Mouse (Mus musculus) heart, postnatal 10 days (tissue): ENCODE data around the gene Raf1. TPM values are rescaled to one million over a fixed set of nuclear protein-coding genes. Genes with fewer than 3 reads are reported as not detected.

Source experiments
- DNase-seq, 2 experiments: peaks; one replicate each; pipeline ENCODE4 v3.0.0; 2021
- intact Hi-C: fragments of 180-260 bp; cut with DNase I; formaldehyde crosslinking; loops from one replicate; pipeline ENCODE4 v1.15.1; 2025
- total RNA-seq, 2 experiments: library from RNA; stranded (reverse); gene quantifications; 2 replicates each; pipeline ENCODE4 v1.2.3; 2021

Gene Raf1
- total RNA-seq, 2 experiments from 2014 or later = 111 to 119 TPM

DNA sequence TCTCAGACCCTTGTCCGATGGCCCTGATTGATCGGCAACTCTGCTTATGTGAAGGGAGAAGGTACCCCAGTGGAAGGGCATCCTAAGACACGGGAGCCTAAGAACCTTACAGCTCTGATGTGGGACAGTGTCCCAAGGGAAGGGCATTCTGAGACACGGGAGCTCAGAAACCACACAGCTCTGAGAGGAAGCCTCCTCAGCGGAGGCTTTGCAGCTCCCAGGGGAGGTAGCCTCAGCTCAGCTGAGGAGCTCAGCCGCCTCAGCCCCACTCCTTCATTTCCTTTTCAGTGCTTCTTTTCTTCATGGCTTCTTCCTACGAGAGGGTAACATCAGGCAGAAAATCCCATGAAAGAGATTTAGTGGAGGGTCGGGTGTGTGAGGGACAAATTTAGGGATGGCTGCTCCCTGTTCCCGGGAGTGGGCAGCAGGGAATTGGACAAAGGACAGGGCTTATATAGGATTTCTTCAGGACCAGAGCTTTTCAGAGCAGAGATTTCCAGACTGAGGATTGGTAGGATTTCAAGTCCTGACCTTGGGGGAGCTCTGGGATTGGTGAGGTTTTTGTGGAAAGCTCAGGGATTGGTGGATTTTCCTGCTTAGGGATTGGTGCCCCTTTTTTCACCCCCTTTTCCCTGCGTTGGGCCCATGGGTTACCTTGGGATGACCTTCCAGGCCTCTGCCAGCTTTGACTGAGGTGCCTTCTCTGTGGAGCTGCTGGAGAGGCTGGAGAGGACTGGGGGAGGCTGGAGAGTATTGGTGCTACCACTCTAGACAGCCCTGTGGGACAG lies 93.9 kb downstream of the Raf1 start:
- DNase-seq = no peak
- intact Hi-C loops = no loop called here

DNA sequence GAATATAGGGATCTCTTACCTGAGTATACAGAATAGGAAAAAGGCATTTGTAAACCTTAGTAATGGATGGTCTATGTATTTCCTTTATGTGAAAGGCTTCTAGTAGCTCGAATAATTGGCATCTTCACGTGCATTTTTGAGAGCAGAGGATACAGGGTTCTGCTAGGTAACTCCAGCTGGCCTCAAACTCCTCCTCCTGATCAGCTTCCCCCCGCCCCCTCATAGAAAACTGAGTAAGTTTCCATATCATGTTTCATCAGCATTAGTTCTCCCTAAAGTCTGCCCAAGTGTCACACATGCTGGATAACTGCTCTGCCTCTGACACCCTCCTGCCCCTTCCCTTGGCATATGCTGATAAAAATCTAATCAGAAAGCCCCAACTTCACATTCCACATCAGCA lies 95.6 kb downstream of the Raf1 start:
- intact Hi-C loops = no loop called here

DNA sequence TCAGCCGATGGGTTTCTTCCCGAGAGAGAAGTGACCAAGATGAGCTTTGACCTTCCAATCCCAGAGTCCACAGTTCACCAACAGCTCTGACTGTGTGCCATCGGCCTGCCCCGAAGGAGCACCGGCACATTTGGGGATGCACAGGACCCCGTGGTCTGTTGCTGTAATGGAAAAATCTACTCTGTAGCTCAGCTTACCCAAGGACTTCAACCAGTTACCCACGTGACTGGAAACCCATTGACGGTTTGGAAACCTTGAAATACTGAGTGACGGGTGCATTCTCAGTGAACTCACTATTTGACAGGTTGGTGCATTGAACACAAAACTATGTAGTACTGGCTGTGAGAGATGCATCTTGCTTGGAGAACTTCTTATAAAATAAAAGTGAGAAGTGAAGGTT lies 98.5 kb downstream of the Raf1 start:
- DNase-seq = no peak
- intact Hi-C loops = no loop called here

More for the DNA sequence above, 95.6 kb downstream of the Raf1 start:
- DNase-seq = no peak

DNA sequence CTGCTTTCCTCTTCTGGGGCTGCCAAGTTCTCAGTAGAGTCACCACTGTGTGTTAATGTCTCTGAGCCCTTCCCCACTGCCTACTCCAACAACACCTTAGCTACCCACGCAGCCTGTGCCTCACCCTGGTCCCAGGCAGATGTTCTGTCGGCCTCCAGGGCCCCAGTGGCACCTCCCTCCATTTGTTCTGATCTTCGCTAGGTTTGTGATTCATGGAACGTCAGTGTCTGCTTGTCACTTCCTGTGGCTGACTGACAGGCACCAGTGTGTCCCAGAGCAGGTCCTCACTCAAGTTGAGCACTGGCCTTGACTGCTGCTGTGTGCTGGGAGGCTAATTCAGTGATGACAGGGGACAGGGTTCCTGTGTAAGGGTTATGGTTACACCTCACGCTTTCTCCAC lies 99.0 kb downstream of the Raf1 start:
- intact Hi-C loops = no loop called here
- DNase-seq = no peak

DNA sequence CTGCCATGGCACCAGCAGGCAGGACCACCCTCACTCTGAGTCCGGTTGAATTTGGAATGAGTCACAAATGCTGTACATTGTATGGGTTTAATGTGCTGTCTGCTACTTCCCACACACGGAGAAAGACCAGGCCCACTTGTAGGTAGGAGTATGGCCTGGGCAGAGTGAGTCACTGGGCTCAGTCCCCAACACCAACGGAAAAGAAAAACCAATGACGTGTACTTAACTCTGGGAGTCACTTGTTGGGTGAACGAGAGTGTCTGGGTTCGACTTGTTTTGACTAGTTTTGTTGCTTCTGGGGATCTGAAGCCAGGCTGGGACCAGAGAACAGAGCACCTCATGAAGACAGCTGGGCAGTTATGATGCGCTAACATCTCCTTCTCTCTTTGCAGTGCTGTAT lies 102.3 kb downstream of the Raf1 start:
- DNase-seq = no peak
- intact Hi-C loops = no loop called here

Other genes starting within 250 kb of the Raf1 start
- 10 to 100 TPM in 1 of 2 experiments, 1 to 10 TPM in 1; 8.2 to 11.5 TPM for gene Tsen2, start 132.0 kb downstream of the Raf1 start, total RNA-seq
- gene Mkrn2os, start 84.1 kb downstream of the Raf1 start, total RNA-seq = under 1 TPM in 1 of 2 experiments, not detected in 1; 0.17 TPM
- gene Mkrn2, start 74.7 kb downstream of the Raf1 start, total RNA-seq = 10 to 100 TPM; 28.2 to 31.3 TPM
- gene Tmem40, start 85.8 kb upstream of the Raf1 start, total RNA-seq = under 1 TPM; 0.60 TPM
- gene Cand2, start 97.9 kb upstream of the Raf1 start, total RNA-seq = 10 to 100 TPM; 73.0 to 87.4 TPM
- gene Rpl32, start 132.1 kb upstream of the Raf1 start, total RNA-seq = 100 to 1,000 TPM; 842 to 867 TPM
- under 1 TPM; 0.79 TPM for gene Efcab12, start 161.8 kb upstream of the Raf1 start, total RNA-seq
- 1 to 10 TPM; 2.6 to 3.5 TPM for gene Mbd4, start 176.7 kb upstream of the Raf1 start, total RNA-seq
- gene Ift122, start 176.8 kb upstream of the Raf1 start, total RNA-seq = 10 to 100 TPM; 22.4 to 22.9 TPM